Mouse (Mus musculus) stomach, postnatal 0 days (tissue): ENCODE results near the gene Dqx1. TPM values are rescaled to one million over a fixed set of nuclear protein-coding genes. Genes with fewer than 3 reads are reported as not detected.

Experiments
- ATAC-seq: fragments of 200-750 bp; cut with Nextera tagmentation; 2 replicates; pipeline ENCODE4 v1.8.0; 2017; ENCODE audit not compliant: low FRiP score, low TSS enrichment
- DNase-seq: peaks from one replicate; pipeline ENCODE4 v3.0.0-alpha.2; 2016; ENCODE audit warnings: low spot score
- H3K27ac ChIP-seq: fragments of 300-500 bp; sonication (generic); replicated peaks from 2 replicates; pipeline ENCODE4 v1.5.1; 2014; ENCODE audit warnings: mild to moderate bottlenecking, control low read depth
- H3K27me3 ChIP-seq: fragments of 300-500 bp; sonication (generic); 2 replicates; pipeline ENCODE4 v1.6.1; 2014; ENCODE audit warnings: low read length; ENCODE audit not compliant: control insufficient read depth, insufficient read depth
- H3K36me3 ChIP-seq: fragments of 300-500 bp; sonication (generic); 2 replicates; pipeline ENCODE4 v1.6.1; 2014; ENCODE audit warnings: low read length, mixed read lengths; ENCODE audit not compliant: control insufficient read depth, insufficient read depth
- H3K4me1 ChIP-seq: fragments of 300-500 bp; sonication (generic); replicated peaks from 2 replicates; pipeline ENCODE4 v1.6.1; 2014; ENCODE audit warnings: antibody characterized with exemption; ENCODE audit not compliant: control insufficient read depth, insufficient read depth
- H3K4me2 ChIP-seq: fragments of 300-500 bp; sonication (generic); replicated peaks from 2 replicates; pipeline ENCODE4 v1.6.1; 2014; ENCODE audit warnings: low read depth, mild to moderate bottlenecking, control low read depth, moderate library complexity
- H3K4me3 ChIP-seq: fragments of 300-500 bp; sonication (generic); 2 replicates; pipeline ENCODE4 v1.5.1; 2014; ENCODE audit warnings: low read depth, low read length, control low read depth
- H3K9ac ChIP-seq: fragments of 300-500 bp; sonication (generic); 2 replicates; pipeline ENCODE4 v1.6.1; 2014; ENCODE audit warnings: mild to moderate bottlenecking, low read length, control low read depth, mixed read lengths
- H3K9me3 ChIP-seq: fragments of 300-500 bp; sonication (generic); 2 replicates; pipeline ENCODE4 v1.6.1; 2016; ENCODE audit warnings: low read length; ENCODE audit not compliant: control insufficient read depth
- CTCF ChIP-seq: IDR thresholded peaks from 2 replicates; pipeline ENCODE4 v1.5.1; 2016; ENCODE audit warnings: antibody characterized with exemption, low read depth, mild to moderate bottlenecking, moderate library complexity
- EP300 ChIP-seq: optimal IDR thresholded peaks from 2 replicates; pipeline ENCODE3; 2016; ENCODE audit warnings: antibody characterized with exemption
- WGBS: fragments of 180-500 bp; shearing (Covaris S2); extraction: QIAGEN DNeasy Blood & Tissue Kit; methylation state at CpG from one replicate; pipeline ENCODE4 v1.1.7; 2014; 5-methylcytosine and 5-hydroxymethylcytosine counted together
- polyA plus RNA-seq: library from polyadenylated mRNA; unstranded; fragments of >200 nt; fragmentation: Nextera tagmentation; extraction: Ambion mirVana; gene quantifications from 2 replicates; pipeline ENCODE4 v1.2.1, GENCODE M21; 2015

Gene Dqx1
- polyA plus RNA-seq, 1 experiment from 2014 or later: 5.4 TPM

- Histone ChIP-seq H3K4me1 (no peaks in the 10 kb centered on the region), H3K4me2 (no peak overlapping the region), H3K27ac (no peak overlapping the region), H3K4me3 (no peak overlapping the region), H3K9me3 (no peaks in the 10 kb centered on the region), H3K27me3 (no peaks in the 10 kb centered on the region), H3K9ac (no peak overlapping the region), H3K36me3 (no peaks in the 10 kb centered on the region)
- no peak for DNase-seq
- whole genome bisulfite sequencing: 79% methylated on average over 4 of the region's 4 CpGs
- no peak for TF ChIP-seq EP300
- ATAC-seq: no peak
These were observed 36.6 kb upstream of the Dqx1 start for GRCm38 (mm10) chr6:83020836-83021593.

- ATAC-seq: no peak
- 84% methylated on average over 9 of the region's 9 CpGs for WGBS
- H3K4me3 ChIP-seq: no peak overlapping the region
- H3K36me3 ChIP-seq: no peaks in the 10 kb centered on the region
- no peaks in the 10 kb centered on the region for H3K9me3 ChIP-seq
- H3K4me2 ChIP-seq: no peak overlapping the region
- no peaks in the 10 kb centered on the region for H3K4me1 ChIP-seq
- H3K9ac ChIP-seq: no peak overlapping the region
- H3K27me3 ChIP-seq: no peaks in the 10 kb centered on the region
- DNase-seq: no peak
- TF ChIP-seq EP300: no peak
- no peak for TF ChIP-seq CTCF
- H3K27ac ChIP-seq: no peak overlapping the region
These were observed 34.6 kb upstream of the Dqx1 start for GRCm38 (mm10) chr6:83023008-83023407.

GRCm38 (mm10) chr6:83023786-83024185, 33.9 kb upstream of the Dqx1 start:
- H3K4me2 ChIP-seq: no peak overlapping the region
- H3K4me1 ChIP-seq: no peaks in the 10 kb centered on the region
- no peak overlapping the region for H3K27ac ChIP-seq
- no peak for ATAC-seq
- no peak overlapping the region for H3K9ac ChIP-seq
- H3K36me3 ChIP-seq: no peaks in the 10 kb centered on the region
- no peaks in the 10 kb centered on the region for H3K27me3 ChIP-seq
- WGBS: 73% methylated on average over 2 of the region's 2 CpGs
- DNase-seq: no peak
- TF ChIP-seq EP300 (no peak), CTCF (no peak)
- no peak overlapping the region for H3K4me3 ChIP-seq
- no peaks in the 10 kb centered on the region for H3K9me3 ChIP-seq

- Histone ChIP-seq H3K9ac (no peak overlapping the region), H3K4me3 (no peak overlapping the region), H3K27ac (no peak overlapping the region), H3K36me3 (no peaks in the 10 kb centered on the region), H3K4me1 (no peaks in the 10 kb centered on the region), H3K4me2 (no peak overlapping the region), H3K27me3 (no peaks in the 10 kb centered on the region), H3K9me3 (no peaks in the 10 kb centered on the region)
- no peak for TF ChIP-seq CTCF
- TF ChIP-seq EP300: no peak
- no peak for ATAC-seq
- no peak for DNase-seq
- 54% methylated on average over 4 of the region's 4 CpGs for WGBS
These were observed 33.2 kb upstream of the Dqx1 start for GRCm38 (mm10) chr6:83024421-83024820.

- ATAC-seq: no peak
- Histone ChIP-seq H3K36me3 (no peaks in the 10 kb centered on the region), H3K4me2 (no peak overlapping the region), H3K9ac (no peak overlapping the region), H3K4me1 (no peaks in the 10 kb centered on the region), H3K27me3 (no peaks in the 10 kb centered on the region), H3K4me3 (no peak overlapping the region), H3K9me3 (no peaks in the 10 kb centered on the region), H3K27ac (no peak overlapping the region)
- DNase-seq: no peak
- 95% methylated on average over 4 of the region's 4 CpGs for WGBS
- TF ChIP-seq EP300 (no peak), CTCF (no peak)
These were observed 32.4 kb upstream of the Dqx1 start for GRCm38 (mm10) chr6:83025221-83025620.

GRCm38 (mm10) chr6:83027293-83027692, 30.4 kb upstream of the Dqx1 start:
- H3K9ac ChIP-seq: no peak overlapping the region
- DNase-seq (no peak), ATAC-seq (no peak)
- 71% methylated on average over 8 of the region's 8 CpGs for WGBS
- no peaks in the 10 kb centered on the region for H3K4me1 ChIP-seq
- no peak overlapping the region for H3K4me2 ChIP-seq
- H3K27ac ChIP-seq: no peak overlapping the region
- H3K4me3 ChIP-seq: no peak overlapping the region
- H3K27me3 ChIP-seq: no peaks in the 10 kb centered on the region
- TF ChIP-seq CTCF: no peak
- no peak for TF ChIP-seq EP300
- no peaks in the 10 kb centered on the region for H3K36me3 ChIP-seq
- H3K9me3 ChIP-seq: no peaks in the 10 kb centered on the region
